ENCODE assay signal across 8 mouse cellular contexts in the genomic region with DNA sequence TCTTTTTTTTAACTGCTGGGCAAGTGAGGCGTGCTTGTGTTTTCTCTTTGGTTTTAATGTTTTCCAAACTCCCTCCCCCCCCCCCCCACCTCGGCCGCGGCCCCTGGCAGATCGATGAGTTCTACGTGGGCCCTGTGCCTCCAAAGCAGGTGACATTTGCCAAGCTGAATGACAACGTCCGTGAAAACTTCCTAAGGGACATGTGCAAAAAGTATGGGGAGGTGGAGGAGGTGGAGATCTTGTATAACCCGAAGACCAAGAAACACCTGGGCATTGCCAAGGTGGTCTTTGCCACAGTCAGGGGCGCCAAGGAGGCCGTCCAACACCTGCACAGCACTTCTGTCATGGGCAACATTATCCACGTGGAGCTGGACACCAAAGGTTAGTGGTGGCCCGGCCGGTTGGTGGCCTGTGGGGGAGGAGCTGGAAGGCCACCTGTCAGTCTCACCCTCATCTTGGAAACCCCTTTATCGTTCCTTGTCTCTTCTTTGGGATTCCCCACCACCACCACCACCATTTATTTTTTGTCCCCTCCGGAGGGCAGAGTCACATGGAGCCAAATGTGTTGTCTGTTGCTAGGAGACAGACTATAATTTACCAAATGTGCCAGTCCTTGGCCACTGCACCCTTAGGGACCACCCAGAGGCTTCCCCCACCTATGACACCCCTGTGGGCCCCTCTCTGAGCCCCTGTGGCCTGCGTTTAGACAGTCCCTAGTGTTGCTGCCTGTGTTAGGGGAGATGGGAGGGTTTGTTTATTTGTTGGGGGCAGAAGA. TPM values are rescaled to one million over a fixed set of nuclear protein-coding genes. Genes with fewer than 3 reads are reported as not detected.
DNase-seq lines count a peak whose midpoint lies in the region; ATAC-seq and TF ChIP-seq lines count a peak whose summit lies in the region.

No protein-coding gene starts in this region.

- H3K9ac ChIP-seq in ES-Bruce4 (ENCODE audit: low read depth, poor library complexity, severe bottlenecking), result peak overlapping the region; percentile 98; the same call in 1 of the 2 replicates
- peak overlapping the region; percentile 100 for H3K9ac ChIP-seq in forebrain, postnatal 0 days
- H3K9ac ChIP-seq in liver, embryonic 13.5 days, result peak overlapping the region; percentile 100
- peak overlapping the region; percentile 100 for H3K9ac ChIP-seq in stomach, embryonic 16.5 days (ENCODE audit: low read length)

- no peaks in the 10 kb centered on the region for H3K9me3 ChIP-seq in ES-Bruce4 (replicated peaks; ENCODE audit: control insufficient read depth, insufficient read depth, low read length, poor library complexity, severe bottlenecking)
- no peaks in the 10 kb centered on the region for H3K9me3 ChIP-seq in forebrain, postnatal 0 days (ENCODE audit: low read length)
- no peaks in the 10 kb centered on the region for H3K9me3 ChIP-seq in liver, embryonic 13.5 days (replicated peaks)
- no peaks in the 10 kb centered on the region for H3K9me3 ChIP-seq in stomach, embryonic 16.5 days (replicated peaks; ENCODE audit: control insufficient read depth, low read length)

- DNase-seq in gastrocnemius, adult 2 months, result peak; percentile 29
- DNase-seq in gastrocnemius, adult 18-20 months (ENCODE audit: low spot score), result no peak
- DNase-seq in forebrain, postnatal 0 days, result no peak
- DNase-seq in liver, embryonic 13.5 days, result no peak
- DNase-seq in urinary bladder, postnatal 36 days (ENCODE audit: low spot score in 2 of 2), result no peak
- no peak for DNase-seq in T-cell, adult 2 months (ENCODE audit: low spot score)

- TF ChIP-seq POLR2A in ES-Bruce4 (IDR thresholded peaks at IDR 0.05; ENCODE audit: insufficient read depth, low read length), result no peak

- TF ChIP-seq EP300 in ES-Bruce4 (IDR thresholded peaks at IDR 0.05; ENCODE audit: insufficient read depth, low read depth, low read length), result no peak

- no peak for ATAC-seq in forebrain, postnatal 0 days
- no peak for ATAC-seq in liver, embryonic 13.5 days (ENCODE audit: low read depth)
- no peak for ATAC-seq in stomach, embryonic 16.5 days (ENCODE audit: insufficient read depth, low FRiP score)

- intact Hi-C loops in gastrocnemius, adult 2 months (cut with DNase I), result no loop called here

- peak overlapping the region; percentile 97 for H3K4me2 ChIP-seq in forebrain, postnatal 0 days (ENCODE audit: low read depth)
- H3K4me2 ChIP-seq in liver, embryonic 13.5 days, result peak overlapping the region; percentile 100
- peak overlapping the region; percentile 97 for H3K4me2 ChIP-seq in stomach, embryonic 16.5 days (ENCODE audit: low read depth, low read length)

- 4% methylated on average over 17 of the region's 17 CpGs for WGBS in forebrain, postnatal 0 days
- 11% methylated on average over 17 of the region's 17 CpGs for WGBS in liver, embryonic 13.5 days (ENCODE audit: insufficient replicate concordance)
- WGBS in stomach, embryonic 16.5 days, result 4% methylated on average over 17 of the region's 17 CpGs

- peaks cover 10% of the 10 kb centered on the region for H3K4me1 ChIP-seq in ES-Bruce4 (ENCODE audit: control insufficient read depth, insufficient read depth, low read length)
- peaks cover 16% of the 10 kb centered on the region; the same call in 1 of the 2 replicates for H3K4me1 ChIP-seq in forebrain, postnatal 0 days (ENCODE audit: insufficient read depth)
- peaks cover 72% of the 10 kb centered on the region for H3K4me1 ChIP-seq in liver, embryonic 13.5 days (replicated peaks)
- H3K4me1 ChIP-seq in stomach, embryonic 16.5 days (ENCODE audit: control insufficient read depth, insufficient read depth, low read length), result peaks cover 34% of the 10 kb centered on the region

- peak overlapping the region; percentile 88 for H3K4me3 ChIP-seq in gastrocnemius, adult 2 months
- no peak overlapping the region for H3K4me3 ChIP-seq in ES-Bruce4 (ENCODE audit: low read depth, low read length)
- peak overlapping the region; percentile 85 for H3K4me3 ChIP-seq in forebrain, postnatal 0 days (ENCODE audit: low read depth, low read length)
- H3K4me3 ChIP-seq in liver, embryonic 13.5 days (replicated peaks), result peak overlapping the region; percentile 96
- peak overlapping the region; percentile 90 for H3K4me3 ChIP-seq in stomach, embryonic 16.5 days (replicated peaks; ENCODE audit: low read length)

- H3K27me3 ChIP-seq in ES-Bruce4 (ENCODE audit: control insufficient read depth, insufficient read depth, low read length, poor library complexity, severe bottlenecking), result no peaks in the 10 kb centered on the region
- H3K27me3 ChIP-seq in forebrain, postnatal 0 days (ENCODE audit: insufficient read depth, low read length), result no peaks in the 10 kb centered on the region
- no peaks in the 10 kb centered on the region for H3K27me3 ChIP-seq in liver, embryonic 13.5 days
- H3K27me3 ChIP-seq in stomach, embryonic 16.5 days (ENCODE audit: control insufficient read depth, insufficient read depth, low read length), result no peaks in the 10 kb centered on the region

- no peak for TF ChIP-seq CTCF in gastrocnemius, adult 2 months (IDR thresholded peaks at IDR 0.05)
- TF ChIP-seq CTCF in ES-Bruce4 (IDR thresholded peaks at IDR 0.05; ENCODE audit: low read depth, low read length), result no peak
- TF ChIP-seq CTCF in forebrain, postnatal 0 days (IDR thresholded peaks at IDR 0.05; ENCODE audit: low read depth), result no peak

- H3K36me3 ChIP-seq in ES-Bruce4 (ENCODE audit: control insufficient read depth, insufficient read depth, low read length, poor library complexity, severe bottlenecking), result no peaks in the 10 kb centered on the region
- peaks cover 27% of the 10 kb centered on the region for H3K36me3 ChIP-seq in forebrain, postnatal 0 days (ENCODE audit: insufficient read depth)
- peaks cover 49% of the 10 kb centered on the region for H3K36me3 ChIP-seq in liver, embryonic 13.5 days
- H3K36me3 ChIP-seq in stomach, embryonic 16.5 days (ENCODE audit: control insufficient read depth, insufficient read depth, low read length), result peaks cover 23% of the 10 kb centered on the region

- H3K27ac ChIP-seq in gastrocnemius, adult 2 months, result peak overlapping the region; percentile 98
- H3K27ac ChIP-seq in ES-Bruce4 (ENCODE audit: insufficient read depth, low read length), result no peak overlapping the region
- no peak overlapping the region; the same call in 1 of the 2 replicates for H3K27ac ChIP-seq in forebrain, postnatal 0 days (ENCODE audit: low read depth, low read length)
- H3K27ac ChIP-seq in liver, embryonic 13.5 days, result peak overlapping the region; percentile 99
- peak overlapping the region; percentile 98 for H3K27ac ChIP-seq in stomach, embryonic 16.5 days (ENCODE audit: low read length)

RNA-seq across cellular contexts. Expression of a gene that starts 2.2 kb away (rescaled TPM):
- 10 to 100 TPM in 1 of 2 experiments, 1 to 10 TPM in 1; 9.8 to 11.3 TPM for total RNA-seq in gastrocnemius, adult 2 months (2021)
- total RNA-seq in gastrocnemius, adult 18-20 months (2021), result 1 to 10 TPM; 9.0 to 9.8 TPM
- 8.6 and 11.3 TPM in 2 replicates for polyA plus RNA-seq in ES-Bruce4 (2011; ENCODE audit: insufficient read depth, insufficient read length, low read depth, missing spikeins)
- 3.9 and 5.6 TPM in 2 replicates for total RNA-seq in forebrain, postnatal 0 days (2014; rRNA removed)
- polyA plus RNA-seq in forebrain, postnatal 0 days (2015; fragmentation: Nextera tagmentation; extraction: Ambion mirVana), result 5.1 and 7.6 TPM in 2 replicates
- polyA plus RNA-seq in liver, embryonic 13.5 days (2015; fragmentation: Nextera tagmentation; extraction: Ambion mirVana), result 3.4 and 3.8 TPM in 2 replicates
- polyA plus RNA-seq in stomach, embryonic 16.5 days (2015; fragmentation: Nextera tagmentation; extraction: Ambion mirVana), result 6.7 and 7.7 TPM in 2 replicates

RNA-seq across cellular contexts. Expression of a gene that starts 11.7 kb away (rescaled TPM):
- under 1 TPM; 0.28 to 0.36 TPM for total RNA-seq in gastrocnemius, adult 2 months (2021)
- total RNA-seq in gastrocnemius, adult 18-20 months (2021), result under 1 TPM; 0.09 to 0.24 TPM
- polyA plus RNA-seq in ES-Bruce4 (2011; ENCODE audit: insufficient read depth, insufficient read length, low read depth, missing spikeins), result 1.6 and 2.0 TPM in 2 replicates
- total RNA-seq in forebrain, postnatal 0 days (2014; rRNA removed), result 25.3 and 27.0 TPM in 2 replicates
- 36.9 and 38.7 TPM in 2 replicates for polyA plus RNA-seq in forebrain, postnatal 0 days (2015; fragmentation: Nextera tagmentation; extraction: Ambion mirVana)
- 2.5 and 3.4 TPM in 2 replicates for polyA plus RNA-seq in liver, embryonic 13.5 days (2015; fragmentation: Nextera tagmentation; extraction: Ambion mirVana)
- polyA plus RNA-seq in stomach, embryonic 16.5 days (2015; fragmentation: Nextera tagmentation; extraction: Ambion mirVana), result 2.6 and 3.7 TPM in 2 replicates

RNA-seq across cellular contexts. Expression of a gene that starts 25.1 kb away (rescaled TPM):
- total RNA-seq in gastrocnemius, adult 2 months (2021), result 10 to 100 TPM; 13.3 to 16.9 TPM
- total RNA-seq in gastrocnemius, adult 18-20 months (2021), result 10 to 100 TPM; 12.0 to 15.0 TPM
- polyA plus RNA-seq in ES-Bruce4 (2011; ENCODE audit: insufficient read depth, insufficient read length, low read depth, missing spikeins), result 24.8 TPM in 2 replicates
- total RNA-seq in forebrain, postnatal 0 days (2014; rRNA removed), result 37.4 and 39.5 TPM in 2 replicates
- polyA plus RNA-seq in forebrain, postnatal 0 days (2015; fragmentation: Nextera tagmentation; extraction: Ambion mirVana), result 72.3 and 79.4 TPM in 2 replicates
- polyA plus RNA-seq in liver, embryonic 13.5 days (2015; fragmentation: Nextera tagmentation; extraction: Ambion mirVana), result 76.0 and 76.3 TPM in 2 replicates
- 67.5 and 71.0 TPM in 2 replicates for polyA plus RNA-seq in stomach, embryonic 16.5 days (2015; fragmentation: Nextera tagmentation; extraction: Ambion mirVana)

RNA-seq across cellular contexts. Expression of a gene that starts 38.4 kb away (rescaled TPM):
- not detected for total RNA-seq in gastrocnemius, adult 2 months (2021)
- total RNA-seq in gastrocnemius, adult 18-20 months (2021), result under 1 TPM; 0.21 to 0.69 TPM
- polyA plus RNA-seq in ES-Bruce4 (2011; ENCODE audit: insufficient read depth, insufficient read length, low read depth, missing spikeins), result not detected in 2 replicates
- total RNA-seq in forebrain, postnatal 0 days (2014; rRNA removed), result not detected in 2 replicates
- not detected in 2 replicates for polyA plus RNA-seq in forebrain, postnatal 0 days (2015; fragmentation: Nextera tagmentation; extraction: Ambion mirVana)
- 12.4 and 15.2 TPM in 2 replicates for polyA plus RNA-seq in liver, embryonic 13.5 days (2015; fragmentation: Nextera tagmentation; extraction: Ambion mirVana)
- polyA plus RNA-seq in stomach, embryonic 16.5 days (2015; fragmentation: Nextera tagmentation; extraction: Ambion mirVana), result 3.3 and 4.1 TPM in 2 replicates

Comparison
In these comparisons a context has a peak if more than half of its experiments do, and no peak if none do; other contexts are left out.
1. H3K27ac ChIP-seq: peak in gastrocnemius, adult 2 months (single experiment), liver, embryonic 13.5 days (single experiment) and stomach, embryonic 16.5 days (single experiment); none in ES-Bruce4 (single experiment) and forebrain, postnatal 0 days (single experiment).
2. Peak in every context shown above with its lines, with median percentiles within 50 percentile points of each other: H3K9ac ChIP-seq and H3K4me2 ChIP-seq.